Mouse (Mus musculus): ENCODE results near the gene Cdkn2a. TPM values are rescaled to one million over a fixed set of nuclear protein-coding genes. Genes with fewer than 3 reads are reported as not detected.

Gene Cdkn2a
- polyA plus RNA-seq (2012): 0.04 TPM in 1 of 2 replicates, not detected in the other

- peaks cover 96% of the 10 kb centered on the region for H3K27me3 ChIP-seq (ENCODE audit: control insufficient read depth)
Observed at GRCm38 (mm10) chr4:89294486-89295440, at the start of gene Cdkn2a. Gene Cdkn2a (minus strand): TSS chr4:89294653.

GRCm38 (mm10) chr4:89313461-89313860 is 19.0 kb upstream of the Cdkn2a start:
- H3K36me3 ChIP-seq (ENCODE audit: control insufficient read depth): no peaks in the 10 kb centered on the region
- TF ChIP-seq GATA1 (IDR thresholded peaks at IDR 0.05; ENCODE audit: low read length): no peak
- no peak for TF ChIP-seq TAL1 (IDR thresholded peaks at IDR 0.05; ENCODE audit: low read length)
- H3K4me3 ChIP-seq (replicated peaks): no peak overlapping the region
- no peaks in the 10 kb centered on the region; the same call in 1 of the 2 replicates for H3K9me3 ChIP-seq (ENCODE audit: control insufficient read depth, low read length)
- peaks cover 41% of the 10 kb centered on the region for H3K27me3 ChIP-seq (ENCODE audit: control insufficient read depth)
- peaks cover 9% of the 10 kb centered on the region for H3K4me1 ChIP-seq (ENCODE audit: control insufficient read depth)

More at GRCm38 (mm10) chr4:89294486-89295440, at the start of gene Cdkn2a:
- H3K4me3 ChIP-seq (replicated peaks): peak within 1 kb of the TSS; percentile 52
- H3K36me3 ChIP-seq (ENCODE audit: control insufficient read depth): no peaks in the 10 kb centered on the region
- H3K9me3 ChIP-seq (ENCODE audit: control insufficient read depth, low read length): no peaks in the 10 kb centered on the region
- no peak for TF ChIP-seq GATA1 (IDR thresholded peaks at IDR 0.05; ENCODE audit: low read length)
- no peak for TF ChIP-seq TAL1 (IDR thresholded peaks at IDR 0.05; ENCODE audit: low read length)
- H3K4me1 ChIP-seq (ENCODE audit: control insufficient read depth): peaks cover 2% of the 10 kb centered on the region; the same call in 1 of the 2 replicates

GRCm38 (mm10) chr4:89310491-89311254 is 16.2 kb upstream of the Cdkn2a start, which contains the start of gene Cdkn2b:
Gene Cdkn2b (minus strand): TSS chr4:89311039.
- H3K27me3 ChIP-seq (ENCODE audit: control insufficient read depth): peaks cover 69% of the 10 kb centered on the region
- peak within 1 kb of the TSS; percentile 64 for H3K4me3 ChIP-seq (replicated peaks)

GRCm38 (mm10) chr4:89309996-89310395 is 15.5 kb upstream of the Cdkn2a start:
- H3K4me1 ChIP-seq (ENCODE audit: control insufficient read depth): peaks cover 9% of the 10 kb centered on the region
- peaks cover 75% of the 10 kb centered on the region for H3K27me3 ChIP-seq (ENCODE audit: control insufficient read depth)
- no peaks in the 10 kb centered on the region; the same call in 1 of the 2 replicates for H3K9me3 ChIP-seq (ENCODE audit: control insufficient read depth, low read length)
- H3K36me3 ChIP-seq (ENCODE audit: control insufficient read depth): no peaks in the 10 kb centered on the region
- no peak overlapping the region for H3K4me3 ChIP-seq (replicated peaks)
- TF ChIP-seq GATA1 (IDR thresholded peaks at IDR 0.05; ENCODE audit: low read length) (no peak), TAL1 (IDR thresholded peaks at IDR 0.05; ENCODE audit: low read length) (no peak)

More at GRCm38 (mm10) chr4:89310491-89311254, 16.2 kb upstream of the Cdkn2a start, which contains the start of gene Cdkn2b:
- Histone ChIP-seq H3K9me3 (ENCODE audit: control insufficient read depth, low read length) (no peaks in the 10 kb centered on the region; the same call in 1 of the 2 replicates), H3K4me1 (ENCODE audit: control insufficient read depth) (peaks cover 9% of the 10 kb centered on the region), H3K36me3 (ENCODE audit: control insufficient read depth) (no peaks in the 10 kb centered on the region)
- TF ChIP-seq TAL1 (IDR thresholded peaks at IDR 0.05; ENCODE audit: low read length) (no peak), GATA1 (IDR thresholded peaks at IDR 0.05; ENCODE audit: low read length) (no peak)

GRCm38 (mm10) chr4:89308001-89308400 is 13.5 kb upstream of the Cdkn2a start:
- no peak for TF ChIP-seq TAL1 (IDR thresholded peaks at IDR 0.05; ENCODE audit: low read length)
- no peak for TF ChIP-seq GATA1 (IDR thresholded peaks at IDR 0.05; ENCODE audit: low read length)
- Histone ChIP-seq H3K36me3 (ENCODE audit: control insufficient read depth) (no peaks in the 10 kb centered on the region), H3K27me3 (ENCODE audit: control insufficient read depth) (peaks cover 89% of the 10 kb centered on the region), H3K4me1 (ENCODE audit: control insufficient read depth) (peaks cover 9% of the 10 kb centered on the region), H3K4me3 (replicated peaks) (no peak overlapping the region), H3K9me3 (ENCODE audit: control insufficient read depth, low read length) (no peaks in the 10 kb centered on the region; the same call in 1 of the 2 replicates)

GRCm38 (mm10) chr4:89306798-89307365 is 12.4 kb upstream of the Cdkn2a start:
- Histone ChIP-seq H3K4me1 (ENCODE audit: control insufficient read depth) (peaks cover 9% of the 10 kb centered on the region), H3K4me3 (replicated peaks) (no peak overlapping the region), H3K9me3 (ENCODE audit: control insufficient read depth, low read length) (no peaks in the 10 kb centered on the region; the same call in 1 of the 2 replicates), H3K27me3 (ENCODE audit: control insufficient read depth) (peaks cover 97% of the 10 kb centered on the region), H3K36me3 (ENCODE audit: control insufficient read depth) (no peaks in the 10 kb centered on the region)
- TF ChIP-seq TAL1 (IDR thresholded peaks at IDR 0.05; ENCODE audit: low read length): no peak
- TF ChIP-seq GATA1 (IDR thresholded peaks at IDR 0.05; ENCODE audit: low read length): no peak

GRCm38 (mm10) chr4:89305691-89306090 is 11.2 kb upstream of the Cdkn2a start:
- TF ChIP-seq TAL1 (IDR thresholded peaks at IDR 0.05; ENCODE audit: low read length) (no peak), GATA1 (IDR thresholded peaks at IDR 0.05; ENCODE audit: low read length) (no peak)
- H3K4me3 ChIP-seq (replicated peaks): no peak overlapping the region
- H3K27me3 ChIP-seq (ENCODE audit: control insufficient read depth): peaks cover 99% of the 10 kb centered on the region
- H3K9me3 ChIP-seq (ENCODE audit: control insufficient read depth, low read length): no peaks in the 10 kb centered on the region; the same call in 1 of the 2 replicates
- H3K36me3 ChIP-seq (ENCODE audit: control insufficient read depth): no peaks in the 10 kb centered on the region
- H3K4me1 ChIP-seq (ENCODE audit: control insufficient read depth): peaks cover 5% of the 10 kb centered on the region

- Histone ChIP-seq H3K4me3 (replicated peaks) (no peak overlapping the region), H3K36me3 (ENCODE audit: control insufficient read depth) (no peaks in the 10 kb centered on the region), H3K9me3 (ENCODE audit: control insufficient read depth, low read length) (no peaks in the 10 kb centered on the region), H3K4me1 (ENCODE audit: control insufficient read depth) (no peaks in the 10 kb centered on the region), H3K27me3 (ENCODE audit: control insufficient read depth) (peaks cover 94% of the 10 kb centered on the region)
- TF ChIP-seq TAL1 (IDR thresholded peaks at IDR 0.05; ENCODE audit: low read length): no peak
- TF ChIP-seq GATA1 (IDR thresholded peaks at IDR 0.05; ENCODE audit: low read length): no peak
Observed at GRCm38 (mm10) chr4:89303281-89303995, 9.0 kb upstream of the Cdkn2a start.
